Mouse (Mus musculus) spleen, embryonic (tissue): ENCODE data around the gene Tead4.

Source experiments
- CTCF ChIA-PET: fragments of 350-600 bp; sonication (Branson Sonifier 250); formaldehyde crosslinking; loops from one replicate; lab custom pipeline; 2022; lab: Charles Lee

Gene Tead4

DNA sequence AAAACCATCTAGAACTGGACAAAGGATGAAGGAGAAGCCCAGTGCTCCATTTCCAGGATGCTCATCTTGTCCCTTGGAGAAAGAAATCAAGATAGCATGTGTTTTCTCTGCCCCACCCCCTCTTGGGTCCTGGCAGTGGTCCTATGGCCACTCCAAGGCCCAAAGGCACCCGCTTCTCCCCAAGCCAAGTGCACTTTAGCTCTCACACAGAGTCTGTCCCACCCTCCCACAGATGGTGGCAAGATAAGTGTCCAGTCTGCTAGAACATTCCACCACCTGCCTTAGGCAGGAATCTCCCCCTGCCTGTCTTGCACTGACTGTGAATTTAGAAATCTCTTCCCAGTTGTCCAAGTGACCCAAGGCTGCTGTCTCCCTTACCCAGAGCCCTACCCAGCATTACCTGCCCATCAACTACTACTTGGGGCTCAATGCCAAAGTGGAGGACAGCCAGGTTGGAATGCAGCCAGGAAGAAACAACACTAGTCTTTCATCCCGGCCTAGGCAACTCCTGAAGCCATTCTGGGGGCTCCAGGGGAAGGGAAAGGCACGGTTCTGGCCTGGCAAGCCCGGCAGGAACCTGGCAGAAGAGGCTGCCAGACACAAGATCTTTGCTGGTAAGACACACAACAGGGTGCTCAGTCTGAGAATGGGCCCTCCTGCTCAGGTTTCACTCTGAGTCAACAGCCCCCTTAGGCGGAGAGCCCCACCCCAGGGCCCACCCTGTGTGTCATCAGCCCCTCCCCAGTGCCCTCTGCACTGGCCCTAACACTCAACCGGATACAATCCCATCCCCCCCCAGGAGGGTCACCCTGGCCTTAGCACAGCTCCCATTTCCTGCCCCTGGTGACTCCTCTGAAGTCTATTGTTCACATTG lies 4.5 kb downstream of the Tead4 start:
- CTCF ChIA-PET = no interaction called here

DNA sequence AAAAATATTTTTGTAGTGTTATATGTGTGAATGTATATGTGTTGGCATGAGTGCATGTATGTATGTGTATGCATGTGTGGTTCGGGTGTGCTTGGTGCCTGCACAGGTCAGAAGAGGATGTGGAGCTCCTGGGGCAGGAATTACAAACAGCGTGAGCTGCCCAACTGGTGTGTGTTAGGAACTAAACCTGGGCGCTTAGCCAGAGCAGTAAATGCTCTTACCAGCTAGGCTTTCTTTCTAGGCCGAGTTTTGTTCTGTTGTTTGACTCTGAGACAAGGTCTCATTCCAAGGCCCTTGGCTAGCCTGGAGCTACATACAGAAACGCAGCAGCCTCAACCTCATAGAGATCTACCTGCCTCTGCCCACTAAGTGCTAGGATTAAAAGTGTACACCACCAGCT lies 9.3 kb downstream of the Tead4 start:
- CTCF ChIA-PET = no interaction called here

DNA sequence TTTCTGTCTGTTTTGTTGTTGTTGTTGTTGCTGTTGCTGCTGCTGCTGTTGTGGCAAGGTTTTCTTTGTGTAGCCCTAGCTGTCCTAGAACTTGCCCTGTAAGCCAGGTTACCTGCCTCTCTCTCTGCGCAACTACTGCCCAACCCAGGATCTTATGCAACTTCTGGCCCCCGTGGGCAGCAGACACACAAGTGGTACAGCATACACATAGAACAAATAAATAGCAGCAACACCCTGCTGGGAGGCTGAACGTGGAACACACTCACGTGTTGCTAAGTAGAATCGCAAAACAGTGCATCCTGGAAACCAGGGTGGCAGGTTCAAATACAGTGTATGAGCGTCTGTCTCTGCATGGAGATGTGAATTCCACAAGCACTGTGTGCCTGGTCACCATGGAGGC lies 11.9 kb downstream of the Tead4 start:
- CTCF ChIA-PET = no interaction called here

- CTCF ChIA-PET = no interaction called here
Measured at GRCm38 (mm10) chr6:128285792-128286430, 14.7 kb downstream of the Tead4 start.

GRCm38 (mm10) chr6:128282126-128282525 lies 18.5 kb downstream of the Tead4 start:
- CTCF ChIA-PET = no interaction called here

DNA sequence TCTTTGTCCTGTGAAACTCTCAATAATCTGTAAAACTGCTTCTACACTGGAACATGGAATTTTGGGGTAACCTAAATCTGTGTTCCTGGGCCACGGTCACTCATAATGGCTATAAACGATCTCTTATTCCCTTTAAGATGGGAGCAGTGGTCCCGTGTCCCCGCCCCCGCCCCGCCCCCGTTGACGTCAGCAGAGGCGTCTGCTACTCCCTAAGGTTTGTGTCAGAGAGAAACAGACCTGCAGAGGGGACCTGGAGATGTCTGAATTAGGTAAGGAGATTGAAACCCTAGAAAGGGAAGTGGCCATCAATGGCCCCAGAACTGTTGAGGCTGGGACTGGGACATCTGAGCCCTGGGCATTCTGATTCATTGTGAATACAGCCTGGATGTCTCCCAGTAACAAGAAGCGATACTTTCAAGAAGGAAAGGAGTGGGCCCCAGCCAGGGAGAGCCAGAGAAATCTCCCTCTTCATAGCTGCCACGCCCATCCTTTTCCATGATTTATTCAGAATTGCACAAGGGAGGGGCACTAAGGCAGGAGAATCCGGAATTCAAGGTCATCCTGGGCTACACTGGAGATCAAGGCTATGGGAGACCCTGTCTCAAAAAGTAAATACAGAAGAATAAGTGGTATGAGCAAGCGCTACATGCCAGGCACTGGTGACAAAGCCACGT lies 20.0 kb downstream of the Tead4 start:
- CTCF ChIA-PET = no interaction called here

DNA sequence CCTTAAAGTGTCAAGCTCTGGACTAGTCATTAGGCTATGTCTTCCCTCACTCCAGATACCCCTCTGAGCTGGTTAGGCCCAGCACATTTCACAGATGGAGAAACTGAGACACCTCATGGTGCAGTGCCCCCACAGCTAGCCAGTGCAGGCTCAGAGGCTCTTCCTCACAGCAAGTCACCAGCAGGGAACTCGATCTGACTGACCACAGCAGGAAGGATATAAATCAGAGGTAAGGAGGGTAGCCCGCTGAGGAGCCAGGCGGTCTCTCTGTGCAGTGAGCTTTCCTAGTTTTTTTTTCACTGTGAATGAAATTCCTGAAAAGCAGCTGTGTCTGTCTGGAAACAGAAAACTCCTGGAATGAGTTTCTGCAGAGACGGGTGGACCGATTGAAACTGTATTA lies 21.0 kb downstream of the Tead4 start:
- CTCF ChIA-PET = no interaction called here

DNA sequence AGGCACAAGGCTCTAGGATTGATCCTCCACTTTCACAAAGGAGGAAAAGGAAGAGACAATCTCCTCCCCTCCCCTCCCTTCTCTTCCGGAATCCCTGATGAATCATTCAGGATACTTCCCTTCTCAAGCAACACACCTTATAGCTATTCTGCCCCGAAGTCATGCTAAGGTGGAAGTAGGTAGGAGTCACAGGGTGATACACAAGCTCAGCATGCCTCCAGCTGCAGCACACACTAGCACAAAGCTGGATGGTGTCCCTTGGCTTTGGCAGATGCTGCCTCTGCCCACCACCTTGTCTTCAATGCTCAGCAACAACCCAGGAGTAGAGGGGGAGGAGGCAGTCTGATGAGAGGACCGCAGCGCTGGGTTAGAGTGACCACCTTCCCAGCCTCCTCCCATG lies 21.5 kb downstream of the Tead4 start:
- CTCF ChIA-PET = no interaction called here

DNA sequence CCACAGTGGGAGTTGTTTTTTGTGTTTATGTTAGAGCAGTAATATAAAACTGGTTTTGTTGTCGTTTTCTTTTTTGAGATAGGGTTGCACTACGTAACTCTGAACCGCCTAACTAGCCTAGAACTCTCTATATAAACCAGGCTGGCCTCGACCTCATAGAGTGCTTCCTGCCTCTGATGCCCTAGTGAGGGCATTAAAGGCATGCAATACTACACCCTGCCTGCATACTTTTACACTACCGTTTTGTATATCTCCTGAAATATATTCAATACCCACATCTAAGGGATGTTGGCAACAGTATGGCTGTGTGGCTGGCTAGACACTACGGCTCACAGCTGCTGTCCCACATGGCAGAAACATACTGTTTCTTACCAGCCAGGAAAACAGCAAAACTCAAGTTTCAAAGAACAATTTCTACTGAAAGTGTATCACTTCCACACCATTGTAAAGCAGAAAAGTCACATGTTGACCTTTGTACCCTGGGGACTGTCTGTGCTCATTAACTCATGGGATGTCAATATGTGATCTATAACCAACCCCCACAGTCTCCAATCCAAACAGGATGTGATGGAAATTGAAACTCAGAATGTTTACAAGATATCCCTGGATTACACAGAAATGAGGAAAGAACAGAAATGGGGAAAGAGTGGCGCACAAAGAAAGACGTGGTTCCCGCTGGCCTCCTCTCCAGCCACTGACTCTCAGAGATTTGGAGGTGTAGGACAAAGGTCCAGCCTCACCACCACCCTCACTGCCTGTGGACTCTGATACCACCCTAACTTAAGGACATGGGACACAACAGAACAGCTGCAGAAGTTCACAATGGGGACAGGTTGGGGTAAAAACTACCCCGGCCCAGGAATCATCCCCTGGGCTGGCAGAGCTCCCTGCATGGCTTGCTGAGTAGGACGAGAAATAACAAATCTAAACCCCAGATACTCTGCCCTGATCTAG lies 23.2 kb downstream of the Tead4 start:
- CTCF ChIA-PET = interaction anchor here (0.5 kb wide), 1 partner anchor 12 kb away, joined by 4 read pairs; no protein-coding TSS in a partner anchor

DNA sequence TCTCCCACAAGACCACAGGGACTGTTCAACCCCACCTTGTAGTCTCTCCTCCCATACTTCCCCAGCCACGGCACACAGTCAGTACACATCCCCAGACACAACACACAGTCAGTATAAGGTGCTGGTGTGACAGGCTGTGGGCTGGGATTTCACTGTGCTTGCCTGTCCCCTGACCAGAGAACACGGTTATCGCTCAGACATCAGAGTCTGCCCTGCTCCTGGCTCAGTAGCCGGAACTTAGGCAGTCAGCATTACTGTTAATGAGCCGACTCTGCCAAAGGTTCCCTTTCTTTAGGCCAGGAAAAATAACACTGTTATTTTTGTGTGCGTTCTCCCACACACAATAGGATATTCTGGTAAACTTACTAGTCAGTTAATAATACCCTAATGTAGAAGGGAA lies 24.3 kb downstream of the Tead4 start:
- CTCF ChIA-PET = no interaction called here

GRCm38 (mm10) chr6:128275506-128276064 lies 25.0 kb downstream of the Tead4 start:
- CTCF ChIA-PET = no interaction called here

DNA sequence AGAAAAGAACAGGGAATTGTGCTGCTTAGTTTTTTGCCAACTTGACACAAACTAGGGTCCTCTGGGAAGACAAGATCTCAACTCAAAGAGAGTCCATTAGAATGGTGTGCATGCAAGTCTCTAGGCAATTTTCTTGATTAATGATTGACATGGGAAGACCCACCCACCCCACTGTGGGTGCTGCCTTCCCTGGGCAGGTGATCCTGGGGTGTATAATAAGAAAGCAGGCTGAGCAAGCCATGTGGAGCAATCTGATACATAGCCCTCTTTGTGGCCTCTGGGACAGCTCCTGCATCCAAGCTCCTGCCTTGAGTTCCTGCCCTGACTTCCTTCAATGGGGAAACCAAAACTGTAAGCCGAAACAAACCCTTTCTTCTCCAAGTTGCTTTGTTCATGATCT lies 27.1 kb downstream of the Tead4 start:
- CTCF ChIA-PET = interaction anchor here (0.8 kb wide), 1 partner anchor 38 kb away, joined by 4 read pairs; no protein-coding TSS in a partner anchor

DNA sequence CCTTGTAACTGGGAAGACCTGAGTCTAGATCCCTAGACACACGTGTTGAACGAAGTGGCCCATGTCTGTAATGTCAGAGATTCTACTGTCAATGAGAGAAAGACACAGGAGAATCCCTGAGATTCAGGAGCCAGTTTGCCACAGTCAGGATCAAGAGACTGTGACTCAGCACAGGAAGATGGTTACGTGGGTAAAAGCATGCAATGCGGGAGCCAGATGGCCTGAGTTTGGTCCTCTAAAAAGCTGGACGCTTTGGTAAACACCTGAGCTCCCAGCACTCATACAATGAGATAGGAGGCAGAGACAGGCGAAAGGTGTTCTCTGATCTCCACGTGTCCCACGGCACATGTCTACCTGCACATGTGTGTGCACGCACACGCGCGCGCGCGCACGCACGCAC lies 27.9 kb downstream of the Tead4 start:
- CTCF ChIA-PET = no interaction called here

- CTCF ChIA-PET = no interaction called here
Measured at GRCm38 (mm10) chr6:128269850-128270249, 30.8 kb downstream of the Tead4 start.

DNA sequence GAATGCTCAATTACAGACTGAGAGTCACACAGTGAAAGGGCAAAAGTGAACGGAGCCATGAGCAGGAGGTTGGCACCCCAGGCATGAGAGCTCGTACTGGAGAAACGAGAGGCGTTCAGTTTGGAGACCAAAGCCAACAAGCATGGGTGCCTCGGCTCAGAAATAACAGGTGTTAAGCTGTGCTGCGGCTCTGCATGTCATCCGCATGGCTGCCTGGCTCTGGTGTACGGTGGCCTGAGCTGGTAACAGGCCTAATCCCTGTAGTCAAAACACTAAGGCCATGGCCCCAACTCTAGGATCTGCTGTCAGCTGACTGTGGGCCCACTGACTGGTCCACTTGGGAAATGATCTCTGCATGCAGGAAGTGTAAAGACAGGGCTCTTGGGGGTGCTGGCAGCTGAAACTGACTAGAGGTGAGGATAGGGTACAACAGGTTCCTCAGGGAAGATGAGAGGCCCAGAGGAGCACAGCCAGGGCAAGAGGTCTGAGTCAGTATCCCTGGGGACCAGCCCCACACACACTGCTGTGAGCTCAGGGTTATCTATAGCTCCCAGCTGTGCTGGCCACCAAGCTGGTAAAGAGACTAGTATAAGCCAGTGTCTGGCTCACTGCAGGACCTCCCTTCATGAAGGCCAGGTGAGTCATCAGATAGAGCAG lies 35.6 kb downstream of the Tead4 start:
- CTCF ChIA-PET = no interaction called here

- CTCF ChIA-PET = no interaction called here
Measured at GRCm38 (mm10) chr6:128261486-128261885, 39.1 kb downstream of the Tead4 start.

GRCm38 (mm10) chr6:128259252-128259651 lies 41.4 kb downstream of the Tead4 start:
- CTCF ChIA-PET = no interaction called here

GRCm38 (mm10) chr6:128255941-128256340 lies 44.7 kb downstream of the Tead4 start:
- CTCF ChIA-PET = no interaction called here

DNA sequence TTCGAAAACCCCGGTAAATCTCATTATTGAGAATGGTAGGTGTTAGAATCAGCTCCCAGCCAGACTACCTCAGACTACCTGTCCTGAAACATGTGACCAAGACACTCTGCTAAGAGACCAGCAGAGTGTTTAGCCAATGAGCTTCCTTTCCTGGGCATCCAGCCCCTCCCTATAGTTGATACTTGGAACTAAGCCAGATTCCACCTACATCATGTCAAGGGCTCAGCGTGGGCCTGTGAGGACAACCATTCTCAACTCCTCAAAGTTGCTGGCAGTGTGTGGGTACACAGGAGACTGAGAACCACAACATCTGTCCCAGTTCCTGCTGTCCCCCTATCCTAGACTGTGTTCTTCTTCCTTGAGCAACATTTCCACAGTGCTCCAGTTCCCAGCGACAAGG lies 45.3 kb downstream of the Tead4 start:
- CTCF ChIA-PET = no interaction called here

DNA sequence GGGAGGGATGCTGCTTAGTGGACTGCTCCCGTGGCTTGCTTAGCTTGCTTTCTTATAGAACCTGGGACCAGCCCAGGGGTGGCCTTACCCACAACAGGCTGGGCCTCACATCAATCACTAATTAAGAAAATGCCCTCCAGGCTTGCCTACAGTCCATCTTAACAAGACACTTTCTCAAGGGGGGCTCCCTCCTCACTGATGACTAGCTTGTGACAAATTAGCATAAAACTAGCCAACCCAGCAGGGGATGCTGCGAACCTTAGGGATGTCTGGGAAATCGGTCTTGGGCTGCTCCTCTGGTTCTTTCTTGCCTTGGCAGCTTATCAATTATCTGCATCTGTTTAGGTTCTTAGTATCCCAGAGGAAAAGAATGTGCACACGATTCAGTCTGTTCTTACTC lies 46.1 kb downstream of the Tead4 start:
- CTCF ChIA-PET = no interaction called here

DNA sequence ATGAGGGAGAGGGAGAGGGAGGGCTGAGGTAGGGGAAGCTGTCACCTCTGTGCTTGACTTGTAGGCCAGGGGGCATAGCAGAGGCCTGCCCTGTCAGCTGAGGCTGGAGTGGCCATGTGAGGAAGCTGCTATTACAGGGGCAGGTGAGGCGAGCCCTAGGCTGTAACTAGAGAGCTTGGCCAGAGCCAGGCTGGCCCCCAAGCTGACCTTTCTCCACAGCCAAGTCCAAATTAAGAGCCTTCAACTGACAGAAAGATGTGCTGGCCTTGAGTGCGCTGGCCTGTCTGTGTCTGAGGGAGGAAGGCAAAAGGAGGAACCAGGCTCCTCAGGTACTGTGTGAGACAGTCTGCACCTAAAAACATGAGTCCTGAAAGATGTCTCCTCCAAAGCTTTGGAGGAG lies 47.5 kb downstream of the Tead4 start:
- CTCF ChIA-PET = no interaction called here
